Mouse (Mus musculus) midbrain, embryonic 12.5 days (tissue): ENCODE results near the gene Cyp4a14. TPM values are rescaled to one million over a fixed set of nuclear protein-coding genes. Genes with fewer than 3 reads are reported as not detected.

Experiments
- polyA plus RNA-seq: library from polyadenylated mRNA; unstranded; fragments of >200 nt; fragmentation: Nextera tagmentation; extraction: Ambion mirVana; gene quantifications from 2 replicates; pipeline ENCODE4 v1.2.1, GENCODE M21; 2016

Gene Cyp4a14
- polyA plus RNA-seq, 1 experiment from 2014 or later = not detected

Other genes with a start within 250 kb of the Cyp4a14 start
- gene Cyp4a12a, start 197.1 kb downstream of the Cyp4a14 start, polyA plus RNA-seq = not detected in 2 replicates
- not detected in 2 replicates for gene Cyp4a12b, start 84.5 kb downstream of the Cyp4a14 start, polyA plus RNA-seq
- gene Cyp4a30b, start 43.5 kb downstream of the Cyp4a14 start, polyA plus RNA-seq = not detected in 2 replicates
- not detected in 2 replicates for gene Cyp4a10, start 22.1 kb upstream of the Cyp4a14 start, polyA plus RNA-seq
- not detected in 2 replicates for gene Cyp4a31, start 67.5 kb upstream of the Cyp4a14 start, polyA plus RNA-seq
- not detected in 2 replicates for gene Cyp4a32, start 104.8 kb upstream of the Cyp4a14 start, polyA plus RNA-seq
- gene Cyp4b1, start 151.6 kb upstream of the Cyp4a14 start, polyA plus RNA-seq = 0.38 TPM in 1 of 2 replicates, not detected in the other
- gene Efcab14, start 241.6 kb upstream of the Cyp4a14 start, polyA plus RNA-seq = 30.1 and 30.6 TPM in 2 replicates